Mouse (Mus musculus) heart, embryonic 14.5 days (tissue): ENCODE results near the gene Gm10553. TPM values are rescaled to one million over a fixed set of nuclear protein-coding genes. Genes with fewer than 3 reads are reported as not detected.
A peak's percentile ranks its signal among the peaks of the same experiment; 100 is the strongest.
"Not testable (repeated sequence)": the region's sequence is repeated elsewhere in the genome, so short reads cannot be mapped to it uniquely, and the experiment has no call there.

Experiments used
- ATAC-seq: fragments of 200-750 bp; cut with Nextera tagmentation; 2 replicates; pipeline ENCODE4 v1.8.0; 2017; ENCODE audit warnings: low read depth, moderate TSS enrichment; ENCODE audit not compliant: insufficient number of reproducible peaks, insufficient read depth, low FRiP score
- H3K27ac ChIP-seq, 2 experiments: fragments of 200-500 bp in 1 of 2; fragments of 300-500 bp in 1 of 2; sonication (generic) in 1 of 2; replicated peaks in 1 of 2; 2 replicates each; pipeline ENCODE4 v1.5.1; 2012 to 2014; ENCODE audit warnings: low read depth in 2 of 2, low read length in 2 of 2, control low read depth in 1 of 2, mild to moderate bottlenecking in 1 of 2, mixed read lengths in 1 of 2; ENCODE audit not compliant: control insufficient read depth in 1 of 2, insufficient read depth in 1 of 2
- H3K27me3 ChIP-seq: fragments of 300-500 bp; sonication (generic); 2 replicates; pipeline ENCODE4 v1.6.1; 2014; ENCODE audit warnings: mild to moderate bottlenecking, low read length, control low read depth; ENCODE audit not compliant: control insufficient read depth, insufficient read depth
- H3K36me3 ChIP-seq: fragments of 300-500 bp; sonication (generic); 2 replicates; pipeline ENCODE4 v1.6.1; 2014; ENCODE audit warnings: mild to moderate bottlenecking, control low read depth, low read length, mixed read lengths; ENCODE audit not compliant: control insufficient read depth, insufficient read depth
- H3K4me1 ChIP-seq, 2 experiments: fragments of 200-500 bp in 1 of 2; fragments of 300-500 bp in 1 of 2; sonication (generic) in 1 of 2; 2 replicates each; pipeline ENCODE4 v1.6.1; 2012 to 2014; ENCODE audit warnings: low read length in 2 of 2, control low read depth in 1 of 2, mixed read lengths in 1 of 2; ENCODE audit not compliant: control insufficient read depth in 2 of 2, insufficient read depth in 2 of 2
- H3K4me2 ChIP-seq: fragments of 300-500 bp; sonication (generic); 2 replicates; pipeline ENCODE4 v1.6.1; 2014; ENCODE audit warnings: mild to moderate bottlenecking, low read length
- H3K4me3 ChIP-seq, 2 experiments: fragments of 200-500 bp in 1 of 2; fragments of 300-500 bp in 1 of 2; sonication (generic) in 1 of 2; 2 replicates each; pipeline ENCODE4 v1.5.1; 2012 to 2014; ENCODE audit warnings: low read length in 2 of 2, mild to moderate bottlenecking in 2 of 2, control low read depth in 1 of 2, low read depth in 1 of 2, moderate library complexity in 1 of 2; ENCODE audit not compliant: control insufficient read depth in 1 of 2, insufficient read depth in 1 of 2
- H3K9ac ChIP-seq: fragments of 300-500 bp; sonication (generic); 2 replicates; pipeline ENCODE4 v1.6.1; 2014; ENCODE audit warnings: mild to moderate bottlenecking, low read length
- H3K9me3 ChIP-seq: fragments of 300-500 bp; sonication (generic); 2 replicates; pipeline ENCODE4 v1.6.1; 2016; ENCODE audit warnings: low read length, control low read depth; ENCODE audit not compliant: control insufficient read depth
- WGBS: fragments of 180-500 bp; shearing (Covaris S2); extraction: QIAGEN DNeasy Blood & Tissue Kit; methylation state at CpG from one replicate; pipeline ENCODE4 v1.1.7; 2014; 5-methylcytosine and 5-hydroxymethylcytosine counted together
- polyA plus RNA-seq: library from polyadenylated mRNA; unstranded; fragments of >200 nt; fragmentation: Nextera tagmentation; extraction: Ambion mirVana; gene quantifications from 2 replicates; pipeline ENCODE4 v1.2.1, GENCODE M21; 2014

The Gm10553 gene
- polyA plus RNA-seq, 1 experiment from 2014 or later: not detected

DNA sequence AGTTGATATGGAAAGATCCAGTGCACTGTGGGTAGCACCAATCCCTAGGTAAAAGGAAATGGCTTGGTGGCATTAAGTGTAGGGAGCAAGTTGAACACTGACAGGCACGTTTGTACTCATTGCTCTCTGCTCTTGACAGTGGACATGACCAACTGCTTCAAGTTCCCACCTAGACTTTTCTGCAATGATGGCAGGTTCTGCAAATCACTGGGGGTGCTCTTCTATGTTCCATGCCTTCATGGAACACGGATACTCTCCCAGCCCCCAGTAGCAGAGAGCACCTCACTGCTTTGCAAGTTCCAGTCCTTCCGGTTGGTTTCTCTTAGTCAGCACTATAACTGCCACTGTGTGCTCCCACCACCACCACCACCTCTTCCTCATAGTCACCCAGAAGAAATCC is 14.1 kb downstream of the Gm10553 start:
- H3K4me1 ChIP-seq, H3K36me3 ChIP-seq, H3K27ac ChIP-seq, H3K9me3 ChIP-seq, H3K4me2 ChIP-seq, H3K4me3 ChIP-seq, H3K27me3 ChIP-seq, H3K9ac ChIP-seq: not testable (repeated sequence)
- WGBS: 62% methylated on average over 3 of the region's 3 CpGs
- ATAC-seq: 0 out of 2 replicates have a peak, but pooled peaks have one; percentile 69

DNA sequence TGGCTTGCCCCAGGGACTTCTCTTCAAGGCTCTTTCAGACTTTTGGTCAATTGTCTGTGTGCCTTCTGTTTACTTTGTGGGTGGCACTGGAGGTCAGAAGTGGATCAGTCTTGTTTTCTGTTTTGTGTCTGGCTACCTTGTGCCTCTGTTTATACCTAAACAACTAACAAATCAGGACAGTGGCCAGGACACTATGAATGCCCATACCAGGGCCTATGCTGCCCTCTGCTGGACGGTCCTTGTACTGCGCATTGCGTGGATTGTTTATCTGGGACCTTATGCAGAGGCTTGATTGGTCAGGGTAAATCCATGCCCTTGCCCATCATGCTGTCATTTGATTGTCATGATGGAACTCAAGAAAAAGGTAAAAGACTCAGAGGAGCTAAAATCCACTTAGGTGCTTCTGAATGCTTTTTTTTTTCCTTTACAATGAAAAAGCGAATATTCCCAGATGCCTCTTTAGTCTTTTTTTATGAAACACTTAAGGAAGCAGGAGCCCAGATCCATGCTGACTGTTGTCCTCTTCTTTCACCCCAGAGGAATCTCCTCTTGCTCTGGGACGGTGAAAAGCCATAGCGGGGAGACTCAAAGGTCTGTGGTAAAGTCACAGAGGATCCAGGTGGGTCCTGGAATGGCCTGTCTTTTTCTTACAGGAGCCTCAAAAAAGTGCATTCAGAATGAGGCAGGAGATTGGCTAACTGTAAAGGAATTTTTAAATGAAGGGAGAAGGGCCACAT is 14.9 kb downstream of the Gm10553 start:
- H3K4me2 ChIP-seq, H3K27me3 ChIP-seq, ATAC-seq, H3K9me3 ChIP-seq, H3K36me3 ChIP-seq, H3K4me1 ChIP-seq, H3K9ac ChIP-seq, H3K27ac ChIP-seq, H3K4me3 ChIP-seq: not testable (repeated sequence)
- 47% methylated on average over 6 of the region's 6 CpGs for WGBS

DNA sequence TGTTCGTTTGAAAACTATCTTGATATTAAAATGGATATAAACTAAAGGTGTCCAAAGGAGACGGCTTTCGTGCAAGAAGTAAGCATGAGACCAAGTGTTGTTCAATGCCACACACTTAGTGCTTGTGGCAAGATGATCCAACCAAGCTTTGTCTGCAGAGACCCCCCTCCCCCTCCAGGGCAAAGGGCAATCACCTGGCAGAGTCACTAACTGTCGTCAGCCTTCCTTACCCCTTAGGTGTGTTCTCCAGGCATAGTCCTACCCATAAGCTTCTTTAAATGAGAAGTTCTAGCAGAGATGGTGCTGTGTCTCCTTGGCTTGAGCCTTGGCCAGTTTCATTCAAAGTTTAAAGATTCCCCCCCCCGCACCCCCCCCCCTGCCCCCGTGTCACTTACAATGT is 17.6 kb downstream of the Gm10553 start:
- WGBS: 46% methylated on average over 4 of the region's 6 CpGs
- not testable (repeated sequence) for H3K4me3 ChIP-seq, H3K9me3 ChIP-seq

DNA sequence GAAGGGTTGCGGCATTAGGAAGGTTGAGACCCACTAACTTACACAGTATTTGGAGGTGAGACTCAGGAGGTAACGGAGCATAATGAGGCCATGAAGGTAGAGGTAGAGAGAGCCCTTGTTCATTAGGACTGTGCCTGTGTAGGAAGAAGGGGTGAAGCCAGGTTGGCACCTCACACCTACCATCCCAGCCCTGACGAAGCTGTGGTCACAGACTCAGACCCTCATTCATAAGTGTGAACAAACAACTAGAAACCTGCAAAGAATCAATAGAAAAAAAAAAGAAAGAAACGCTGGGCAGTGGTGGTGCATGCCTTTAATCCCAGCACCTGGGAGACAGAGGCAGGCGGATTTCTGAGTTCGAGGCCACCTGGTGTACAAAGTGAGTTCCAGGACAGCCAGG is 18.4 kb downstream of the Gm10553 start:
- H3K27me3 ChIP-seq, H3K36me3 ChIP-seq, H3K9ac ChIP-seq, H3K4me1 ChIP-seq, ATAC-seq, H3K4me2 ChIP-seq, H3K9me3 ChIP-seq, H3K27ac ChIP-seq, H3K4me3 ChIP-seq: not testable (repeated sequence)
- WGBS: 70% methylated on average over 5 of the region's 6 CpGs

More for the DNA sequence above, 17.6 kb downstream of the Gm10553 start:
- not testable (repeated sequence) for H3K4me2 ChIP-seq, H3K27ac ChIP-seq, ATAC-seq, H3K9ac ChIP-seq, H3K4me1 ChIP-seq, H3K27me3 ChIP-seq, H3K36me3 ChIP-seq

DNA sequence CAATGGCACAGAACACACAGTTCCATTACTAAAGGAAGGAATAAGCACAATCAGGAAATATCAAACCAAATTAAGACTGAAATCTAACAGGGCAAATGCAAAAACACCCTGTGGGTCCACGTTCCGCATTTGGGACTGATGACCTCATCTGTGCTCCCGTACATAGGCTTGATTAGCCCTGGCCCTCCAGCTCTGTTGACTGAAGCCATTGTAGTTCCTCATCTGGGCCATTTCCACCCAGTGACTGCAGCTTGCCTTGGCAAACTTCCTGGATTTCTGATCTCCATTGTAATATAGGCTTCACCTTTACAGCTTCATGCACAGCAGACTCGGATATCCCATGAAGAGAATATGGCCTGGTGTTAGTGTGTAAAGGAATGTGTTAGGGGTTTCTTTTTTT is 21.9 kb downstream of the Gm10553 start:
- H3K4me1 ChIP-seq, H3K4me2 ChIP-seq, H3K9me3 ChIP-seq, H3K9ac ChIP-seq, ATAC-seq, H3K27ac ChIP-seq, H3K36me3 ChIP-seq, H3K27me3 ChIP-seq, H3K4me3 ChIP-seq: not testable (repeated sequence)
- 79% methylated on average over 4 of the region's 4 CpGs for WGBS

DNA sequence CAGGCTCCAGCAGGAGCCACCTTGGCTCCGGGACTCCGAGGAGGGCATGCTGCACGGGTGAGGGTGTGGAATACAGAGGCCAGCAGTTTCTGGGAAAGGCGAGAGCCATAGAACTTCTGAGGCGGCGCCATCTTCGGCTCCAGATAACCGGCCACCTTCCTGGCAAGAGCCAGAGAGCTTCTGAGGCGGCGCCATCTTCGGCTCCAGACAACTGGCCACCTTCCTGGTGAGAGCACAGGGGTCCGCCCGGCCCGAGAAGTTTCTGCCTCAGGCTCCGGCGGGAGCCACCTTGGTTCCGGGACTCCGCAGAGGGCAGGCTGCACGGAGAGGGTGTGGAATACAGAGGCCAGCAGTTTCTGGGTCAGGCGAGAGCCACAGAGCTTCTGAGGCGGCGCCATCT is 33.7 kb downstream of the Gm10553 start:
- H3K27ac ChIP-seq, H3K36me3 ChIP-seq, H3K4me1 ChIP-seq, H3K4me2 ChIP-seq, H3K4me3 ChIP-seq, ATAC-seq, H3K9me3 ChIP-seq, H3K27me3 ChIP-seq, H3K9ac ChIP-seq: not testable (repeated sequence)
- 81% methylated on average over 18 of the region's 22 CpGs for WGBS

Other genes with a start within 250 kb of the Gm10553 start
- 0.12 and 0.44 TPM in 2 replicates for gene Slc16a14, start 165.0 kb upstream of the Gm10553 start, polyA plus RNA-seq
- 0.22 TPM in 1 of 2 replicates, not detected in the other for gene A530032D15Rik, start 9.7 kb downstream of the Gm10553 start, polyA plus RNA-seq
- gene C130026I21Rik, start 170.4 kb downstream of the Gm10553 start, polyA plus RNA-seq: not detected in 2 replicates